Mouse (Mus musculus): Measurements from ENCODE around the gene Rps15. TPM values are rescaled to one million over a fixed set of nuclear protein-coding genes. Genes with fewer than 3 reads are reported as not detected.

Rps15 gene
- polyA plus RNA-seq, 1 experiment, result 1,616 TPM

DNA sequence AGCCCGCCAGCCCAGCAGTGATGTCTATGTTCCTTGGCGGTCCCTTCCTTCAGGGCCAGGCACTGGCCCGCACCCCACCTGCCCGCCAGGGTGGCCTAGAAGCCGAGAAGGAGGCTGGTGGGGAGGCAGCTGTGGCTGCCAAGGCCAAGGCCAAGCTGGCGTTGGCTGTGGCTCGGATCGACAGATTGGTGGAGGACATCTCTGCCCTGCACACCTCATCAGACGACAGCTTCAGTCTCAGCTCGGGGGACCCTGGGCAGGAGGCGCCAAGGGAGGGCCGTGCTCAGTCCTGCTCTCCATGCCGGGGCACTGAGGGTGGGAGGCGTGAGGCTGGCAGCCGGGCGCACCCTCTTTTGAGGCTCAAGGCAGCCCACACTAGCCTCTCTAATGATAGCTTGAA lies 19.3 kb downstream of the Rps15 start:
- no peak for TF ChIP-seq POLR2A (IDR thresholded peaks at IDR 0.05; ENCODE audit: borderline replicate concordance, low read depth, low read length)
- TF ChIP-seq CTCF (IDR thresholded peaks at IDR 0.05; ENCODE audit: low read depth, low read length), result no peak
- Histone ChIP-seq H3K4me3 (ENCODE audit: insufficient read depth, low read length) (no peak overlapping the region), H3K4me1 (ENCODE audit: control insufficient read depth, insufficient read depth, low read length) (peaks cover 10% of the 10 kb centered on the region), H3K27ac (ENCODE audit: insufficient read depth, low read depth, low read length) (no peak overlapping the region)

DNA sequence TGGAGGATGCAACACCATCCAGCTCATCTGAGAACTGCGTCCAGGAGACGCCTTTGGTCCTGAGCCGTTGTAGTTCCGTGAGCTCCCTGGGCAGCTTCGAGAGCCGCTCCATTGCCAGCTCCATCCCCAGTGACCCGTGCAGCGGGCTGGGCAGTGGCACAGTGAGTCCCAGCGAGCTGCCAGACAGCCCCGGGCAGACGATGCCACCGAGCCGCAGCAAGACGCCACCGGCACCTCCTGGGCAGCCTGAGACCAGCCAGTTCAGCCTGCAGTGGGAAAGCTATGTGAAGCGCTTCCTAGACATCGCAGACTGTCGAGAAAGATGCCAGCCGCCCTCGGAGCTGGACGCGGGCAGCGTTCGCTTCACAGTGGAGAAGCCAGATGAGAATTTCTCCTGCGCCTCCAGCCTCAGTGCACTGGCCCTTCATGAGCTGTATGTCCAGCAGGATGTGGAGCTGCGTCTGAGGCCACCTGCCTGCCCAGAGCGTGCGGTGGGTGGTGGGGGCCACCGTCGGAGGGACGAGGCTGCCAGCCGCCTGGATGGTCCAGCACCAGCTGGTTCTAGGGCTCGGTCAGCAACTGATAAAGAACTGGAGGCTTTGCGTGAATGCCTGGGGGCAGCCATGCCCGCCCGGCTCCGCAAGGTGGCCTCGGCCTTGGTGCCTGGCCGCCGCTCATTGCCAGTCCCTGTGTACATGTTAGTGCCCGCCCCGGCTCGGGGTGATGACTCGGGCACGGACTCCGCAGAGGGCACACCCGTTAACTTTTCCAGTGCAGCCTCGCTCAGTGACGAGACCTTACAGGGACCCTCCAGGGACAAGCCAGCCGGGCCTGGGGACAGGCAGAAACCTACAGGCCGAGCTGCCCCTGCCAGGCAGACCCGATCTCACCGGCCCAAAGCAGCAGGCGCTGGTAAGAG lies 20.6 kb downstream of the Rps15 start:
- H3K27ac ChIP-seq (ENCODE audit: insufficient read depth, low read depth, low read length), result no peak overlapping the region
- TF ChIP-seq POLR2A (IDR thresholded peaks at IDR 0.05; ENCODE audit: borderline replicate concordance, low read depth, low read length), result no peak
- no peak for TF ChIP-seq CTCF (IDR thresholded peaks at IDR 0.05; ENCODE audit: low read depth, low read length)
- H3K4me3 ChIP-seq (ENCODE audit: insufficient read depth, low read length), result no peak overlapping the region
- peaks cover 13% of the 10 kb centered on the region for H3K4me1 ChIP-seq (ENCODE audit: control insufficient read depth, insufficient read depth, low read length)

DNA sequence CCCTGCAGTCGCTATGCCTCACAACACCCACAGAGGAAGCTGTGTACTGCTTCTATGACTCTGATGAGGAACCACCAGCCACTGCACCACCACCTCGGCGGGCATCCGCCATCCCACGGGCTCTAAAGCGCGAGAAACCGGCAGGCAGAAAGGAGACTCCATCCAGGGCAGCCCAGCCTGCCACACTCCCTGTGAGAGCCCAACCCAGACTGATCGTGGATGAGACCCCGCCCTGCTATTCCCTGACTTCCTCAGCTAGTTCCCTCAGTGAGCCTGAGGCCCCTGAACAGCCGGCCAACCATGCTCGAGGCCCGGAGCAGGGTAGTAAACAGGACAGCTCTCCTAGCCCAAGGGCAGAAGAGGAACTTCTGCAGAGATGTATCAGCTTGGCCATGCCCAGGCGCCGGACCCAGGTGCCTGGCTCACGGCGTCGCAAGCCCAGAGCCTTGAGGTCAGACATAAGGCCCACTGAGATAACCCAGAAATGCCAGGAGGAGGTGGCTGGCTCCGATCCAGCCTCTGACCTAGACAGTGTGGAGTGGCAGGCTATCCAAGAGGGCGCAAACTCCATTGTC lies 21.5 kb downstream of the Rps15 start:
- no peak for TF ChIP-seq CTCF (IDR thresholded peaks at IDR 0.05; ENCODE audit: low read depth, low read length)
- TF ChIP-seq POLR2A (IDR thresholded peaks at IDR 0.05; ENCODE audit: borderline replicate concordance, low read depth, low read length), result no peak
- no peak overlapping the region for H3K27ac ChIP-seq (ENCODE audit: insufficient read depth, low read depth, low read length)
- H3K4me3 ChIP-seq (ENCODE audit: insufficient read depth, low read length), result no peak overlapping the region
- peaks cover 13% of the 10 kb centered on the region for H3K4me1 ChIP-seq (ENCODE audit: control insufficient read depth, insufficient read depth, low read length)

DNA sequence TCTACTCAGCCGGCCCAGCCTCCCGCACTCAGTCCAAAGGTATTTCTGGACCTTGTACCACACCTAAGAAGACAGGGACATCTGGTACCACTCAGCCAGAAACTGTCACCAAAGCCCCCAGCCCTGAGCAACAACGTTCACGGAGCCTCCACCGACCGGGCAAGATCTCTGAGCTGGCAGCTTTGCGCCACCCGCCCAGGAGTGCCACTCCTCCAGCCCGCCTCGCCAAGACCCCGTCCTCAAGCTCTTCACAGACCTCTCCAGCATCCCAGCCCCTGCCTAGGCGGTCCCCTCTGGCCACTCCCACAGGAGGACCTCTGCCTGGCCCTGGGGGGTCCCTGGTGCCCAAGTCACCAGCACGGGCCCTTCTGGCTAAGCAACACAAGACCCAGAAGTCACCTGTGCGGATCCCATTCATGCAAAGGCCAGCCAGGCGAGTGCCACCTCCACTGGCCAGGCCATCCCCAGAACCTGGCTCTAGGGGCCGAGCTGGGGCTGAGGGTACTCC lies 22.3 kb downstream of the Rps15 start:
- peaks cover 18% of the 10 kb centered on the region for H3K4me1 ChIP-seq (ENCODE audit: control insufficient read depth, insufficient read depth, low read length)
- TF ChIP-seq CTCF (IDR thresholded peaks at IDR 0.05; ENCODE audit: low read depth, low read length), result no peak
- TF ChIP-seq POLR2A (IDR thresholded peaks at IDR 0.05; ENCODE audit: borderline replicate concordance, low read depth, low read length), result no peak
- H3K4me3 ChIP-seq (ENCODE audit: insufficient read depth, low read length), result no peak overlapping the region
- no peak overlapping the region for H3K27ac ChIP-seq (ENCODE audit: insufficient read depth, low read depth, low read length)

DNA sequence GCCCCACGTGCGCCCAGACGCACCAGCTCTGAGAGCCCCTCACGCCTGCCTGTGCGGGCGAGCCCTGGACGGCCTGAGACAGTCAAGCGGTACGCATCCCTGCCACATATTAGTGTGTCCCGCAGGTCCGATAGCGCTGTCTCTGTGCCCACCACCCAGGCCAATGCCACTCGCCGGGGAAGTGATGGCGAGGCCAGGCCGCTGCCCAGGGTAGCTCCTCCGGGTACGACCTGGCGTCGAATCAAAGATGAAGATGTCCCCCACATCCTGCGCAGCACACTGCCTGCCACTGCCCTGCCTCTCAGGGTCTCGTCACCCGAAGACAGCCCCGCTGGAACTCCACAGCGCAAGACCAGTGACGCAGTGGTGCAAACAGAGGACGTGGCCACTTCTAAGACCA lies 23.1 kb downstream of the Rps15 start:
- no peak overlapping the region for H3K27ac ChIP-seq (ENCODE audit: insufficient read depth, low read depth, low read length)
- no peak overlapping the region for H3K4me3 ChIP-seq (ENCODE audit: insufficient read depth, low read length)
- peaks cover 19% of the 10 kb centered on the region for H3K4me1 ChIP-seq (ENCODE audit: control insufficient read depth, insufficient read depth, low read length)
- no peak for TF ChIP-seq CTCF (IDR thresholded peaks at IDR 0.05; ENCODE audit: low read depth, low read length)
- no peak for TF ChIP-seq POLR2A (IDR thresholded peaks at IDR 0.05; ENCODE audit: borderline replicate concordance, low read depth, low read length)

DNA sequence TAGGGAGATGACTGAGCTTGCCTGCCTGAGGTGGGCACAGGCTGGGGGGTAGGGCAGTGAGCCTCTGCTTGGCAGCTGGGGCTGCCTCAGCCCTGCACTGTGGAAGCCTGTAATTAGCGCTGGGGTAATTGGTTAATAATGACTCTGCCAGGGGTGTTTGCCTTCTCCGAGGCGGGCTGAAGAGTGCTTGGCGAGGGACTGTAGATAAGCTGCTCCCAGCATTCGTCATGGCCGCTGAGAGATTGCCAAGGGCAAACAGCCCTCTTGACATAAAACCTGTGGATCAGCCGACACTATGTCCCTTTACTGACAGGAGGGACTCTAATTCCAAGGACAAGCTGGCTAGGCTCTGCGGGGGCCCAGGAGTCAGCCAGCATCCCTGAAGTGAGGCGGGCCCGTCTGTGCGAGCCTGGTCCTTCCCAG lies 24.1 kb downstream of the Rps15 start:
- no peak overlapping the region for H3K4me3 ChIP-seq (ENCODE audit: insufficient read depth, low read length)
- H3K4me1 ChIP-seq (ENCODE audit: control insufficient read depth, insufficient read depth, low read length), result peaks cover 22% of the 10 kb centered on the region
- TF ChIP-seq CTCF (IDR thresholded peaks at IDR 0.05; ENCODE audit: low read depth, low read length) (no peak), POLR2A (IDR thresholded peaks at IDR 0.05; ENCODE audit: borderline replicate concordance, low read depth, low read length) (no peak)
- no peak overlapping the region for H3K27ac ChIP-seq (ENCODE audit: insufficient read depth, low read depth, low read length)

DNA sequence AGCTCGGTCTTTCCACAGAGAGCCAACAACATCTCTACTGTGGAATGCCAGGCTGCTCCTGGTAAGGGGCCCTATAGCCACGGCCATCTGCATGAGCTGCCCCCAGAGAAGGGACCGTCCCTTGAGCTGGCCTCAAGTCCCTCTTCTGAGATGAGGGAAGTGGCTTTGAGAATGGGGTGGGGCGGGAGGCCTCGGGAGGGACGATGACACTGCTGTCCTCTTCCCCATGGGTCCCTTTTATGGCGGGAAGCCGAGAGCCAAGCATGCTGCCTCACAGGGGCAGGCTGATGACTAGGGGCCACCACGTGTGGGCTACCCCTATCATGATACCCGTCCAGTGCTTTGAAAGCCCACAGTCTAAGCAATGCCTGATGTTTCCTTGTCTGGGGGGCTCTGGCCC lies 24.8 kb downstream of the Rps15 start:
- Histone ChIP-seq H3K4me3 (ENCODE audit: insufficient read depth, low read length) (no peak overlapping the region), H3K4me1 (ENCODE audit: control insufficient read depth, insufficient read depth, low read length) (peaks cover 28% of the 10 kb centered on the region), H3K27ac (ENCODE audit: insufficient read depth, low read depth, low read length) (no peak overlapping the region)
- TF ChIP-seq CTCF (IDR thresholded peaks at IDR 0.05; ENCODE audit: low read depth, low read length) (no peak), POLR2A (IDR thresholded peaks at IDR 0.05; ENCODE audit: borderline replicate concordance, low read depth, low read length) (no peak)

DNA sequence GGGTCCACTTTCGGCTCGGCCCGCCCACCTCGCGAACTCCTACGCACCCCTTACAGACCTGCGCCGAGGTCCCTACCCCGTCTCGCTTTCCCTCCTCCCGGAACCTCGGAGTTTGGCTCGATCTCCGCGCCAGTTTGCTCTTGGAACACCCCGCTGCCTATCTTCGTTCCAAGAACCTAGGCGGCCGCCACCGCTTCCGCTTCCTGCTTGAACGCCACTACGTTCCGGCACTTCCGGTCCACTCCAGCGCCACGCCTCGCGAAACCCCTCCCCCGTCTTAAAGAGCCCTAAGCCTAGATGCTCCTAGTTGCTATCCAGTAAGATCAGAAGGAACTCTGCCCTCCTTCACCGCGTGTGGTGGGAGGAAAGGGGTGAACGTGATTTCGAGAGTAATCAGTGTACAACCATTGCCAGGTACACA lies 28.1 kb downstream of the Rps15 start, which contains the start of gene 2310011J03Rik:
2310011J03Rik (minus strand) TSS at position 198 of the 421 bp plus-strand sequence.
- TF ChIP-seq POLR2A (IDR thresholded peaks at IDR 0.05; ENCODE audit: borderline replicate concordance, low read depth, low read length) (0 out of 2 replicates have a peak, but pooled peaks have one; percentile 59), CTCF (IDR thresholded peaks at IDR 0.05; ENCODE audit: low read depth, low read length) (no peak)
- H3K4me1 ChIP-seq (ENCODE audit: control insufficient read depth, insufficient read depth, low read length), result peaks cover 19% of the 10 kb centered on the region
- peak within 1 kb of the TSS; percentile 93 for H3K4me3 ChIP-seq (ENCODE audit: insufficient read depth, low read length)
- peak within 1 kb of the TSS; percentile 91 for H3K27ac ChIP-seq (ENCODE audit: insufficient read depth, low read depth, low read length)

DNA sequence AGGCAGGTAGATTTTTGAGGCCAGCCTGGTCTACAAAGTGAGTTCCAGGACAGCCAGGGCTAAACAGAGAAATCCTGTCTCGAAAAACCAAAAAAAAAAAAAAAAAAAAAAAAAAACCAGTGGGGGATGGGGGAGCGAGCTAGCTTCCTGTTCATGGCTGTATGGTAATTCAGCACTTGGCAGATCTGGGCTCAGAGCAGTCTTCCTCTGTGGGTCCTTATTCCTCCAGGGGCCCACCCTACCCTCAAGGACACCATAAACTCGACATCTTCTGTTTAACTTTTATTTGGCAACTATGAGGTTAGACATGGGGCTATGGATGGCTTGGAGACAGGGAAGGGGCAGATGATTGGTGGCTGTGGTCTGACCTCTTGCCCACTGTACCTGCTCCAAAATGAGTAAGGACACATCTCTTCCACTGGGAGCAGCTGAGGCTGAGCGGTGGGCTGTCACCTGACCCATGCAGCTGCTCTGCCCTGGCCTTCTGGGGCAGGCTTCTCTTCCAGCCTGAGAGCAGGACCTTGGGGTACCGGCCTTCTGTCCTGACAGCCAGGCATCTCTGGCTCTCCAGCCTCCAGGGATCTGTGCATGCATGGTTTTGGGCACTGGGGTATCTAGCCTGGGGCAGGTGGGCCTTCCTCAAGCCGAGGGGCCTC lies 28.9 kb downstream of the Rps15 start:
- Histone ChIP-seq H3K27ac (ENCODE audit: insufficient read depth, low read depth, low read length) (peak overlapping the region; percentile 91), H3K4me3 (ENCODE audit: insufficient read depth, low read length) (peak overlapping the region; percentile 93), H3K4me1 (ENCODE audit: control insufficient read depth, insufficient read depth, low read length) (peaks cover 19% of the 10 kb centered on the region)
- TF ChIP-seq CTCF (IDR thresholded peaks at IDR 0.05; ENCODE audit: low read depth, low read length) (no peak), POLR2A (IDR thresholded peaks at IDR 0.05; ENCODE audit: borderline replicate concordance, low read depth, low read length) (no peak)
